Mouse (Mus musculus) cerebellum, postnatal 4 days (tissue): ENCODE data around the gene Sema4b.
A peak's percentile ranks its signal among the peaks of the same experiment; 100 is the strongest.

Experiments
- DNase-seq, 2 experiments: peaks; one replicate each; pipeline ENCODE4 v3.0.0; 2022; ENCODE audit warnings: low spot score in 2 of 2, mixed read lengths in 1 of 2

Sema4b gene

GRCm38 (mm10) chr7:80197941-80198778, 11.5 kb downstream of the Sema4b start:
- DNase-seq, result peak; percentile 66 to 76

- no peak for DNase-seq
Measured at GRCm38 (mm10) chr7:80198863-80199262, 12.2 kb downstream of the Sema4b start.

- no peak for DNase-seq
Measured at GRCm38 (mm10) chr7:80199286-80199685, 12.6 kb downstream of the Sema4b start.

GRCm38 (mm10) chr7:80199851-80200587, 13.4 kb downstream of the Sema4b start:
- no peak for DNase-seq

- DNase-seq, result no peak
Measured at GRCm38 (mm10) chr7:80200588-80200945, 13.9 kb downstream of the Sema4b start.

GRCm38 (mm10) chr7:80200963-80201539, 14.4 kb downstream of the Sema4b start:
- DNase-seq, result no peak

- peak in 1 of 2 experiments; percentile 44 for DNase-seq
Measured at GRCm38 (mm10) chr7:80201888-80202540, 15.4 kb downstream of the Sema4b start.

GRCm38 (mm10) chr7:80202961-80203360, 16.3 kb downstream of the Sema4b start:
- no peak for DNase-seq

GRCm38 (mm10) chr7:80203638-80204096, 17.0 kb downstream of the Sema4b start:
- DNase-seq, result no peak

- no peak for DNase-seq
Measured at GRCm38 (mm10) chr7:80204362-80204761, 17.7 kb downstream of the Sema4b start.

- DNase-seq, result no peak
Measured at GRCm38 (mm10) chr7:80204961-80205360, 18.3 kb downstream of the Sema4b start.

GRCm38 (mm10) chr7:80205705-80206589, 19.3 kb downstream of the Sema4b start:
- no peak for DNase-seq

GRCm38 (mm10) chr7:80207314-80207731, 20.7 kb downstream of the Sema4b start:
- no peak for DNase-seq

- DNase-seq, result no peak
Measured at GRCm38 (mm10) chr7:80208026-80208642, 21.5 kb downstream of the Sema4b start.

- no peak for DNase-seq
Measured at GRCm38 (mm10) chr7:80208738-80209430, 22.2 kb downstream of the Sema4b start.

- no peak for DNase-seq
Measured at GRCm38 (mm10) chr7:80209669-80210068, 23.0 kb downstream of the Sema4b start.

GRCm38 (mm10) chr7:80210982-80211381, 24.3 kb downstream of the Sema4b start:
- DNase-seq, result no peak

GRCm38 (mm10) chr7:80213604-80214003, 27.0 kb downstream of the Sema4b start:
- no peak for DNase-seq

GRCm38 (mm10) chr7:80214459-80214858, 27.8 kb downstream of the Sema4b start:
- no peak for DNase-seq

- peak; percentile 78 to 87 for DNase-seq
Measured at GRCm38 (mm10) chr7:80215398-80215797, 28.8 kb downstream of the Sema4b start.
